Mouse (Mus musculus): ENCODE measurements around the gene Utp15.

GRCm38 (mm10) chr13:98297883-98298482 is 35.1 kb upstream of the Utp15 start:
- no peak for TF ChIP-seq GATA1 (IDR thresholded peaks at IDR 0.05; ENCODE audit: borderline replicate concordance, low read length)
- TF ChIP-seq FLI1 (IDR thresholded peaks at IDR 0.05; ENCODE audit: low read length): no peak
